Mouse (Mus musculus) bone marrow, adult 2 months (tissue): Measurements from ENCODE around the gene Pth1r.

Source experiments
- CTCF ChIP-seq: fragments of 200-500 bp; IDR thresholded peaks from 2 replicates; pipeline ENCODE4 v1.5.1; 2011; ENCODE audit warnings: low read length, control low read depth; ENCODE audit not compliant: control insufficient read depth, insufficient read depth
- POLR2A ChIP-seq: fragments of 200-500 bp; IDR thresholded peaks from 2 replicates; pipeline ENCODE4 v1.6.1; 2011; ENCODE audit warnings: low read depth, mild to moderate bottlenecking, control low read depth, low read length, borderline replicate concordance; ENCODE audit not compliant: control insufficient read depth

DNA sequence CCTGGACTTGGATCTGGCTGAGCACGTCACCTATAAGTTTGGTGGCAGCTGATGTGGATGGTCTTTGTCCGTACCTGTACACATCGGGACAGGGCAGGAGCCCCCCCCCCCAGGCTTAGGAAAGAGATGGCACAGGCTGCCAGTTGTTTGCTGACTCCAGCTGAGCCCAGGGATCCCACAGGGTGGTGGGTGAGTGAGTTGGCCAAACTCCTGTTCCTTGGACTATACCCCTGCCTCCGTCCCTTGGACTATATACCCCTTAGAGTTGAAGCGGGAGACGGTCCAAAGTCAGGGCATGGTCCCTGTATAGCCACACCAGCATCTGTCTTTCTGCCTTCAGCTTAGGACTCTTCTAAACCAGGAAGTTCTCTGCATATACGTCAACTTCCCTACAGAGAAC is 7.0 kb downstream of the Pth1r start:
- TF ChIP-seq CTCF = no peak
- no peak for TF ChIP-seq POLR2A
